Comparison of ENCODE assay signal across 12 mouse cellular contexts in genomic region chr11:63124316-63124715, GRCm38 (mm10). TPM values are rescaled to one million over a fixed set of nuclear protein-coding genes. Genes with fewer than 3 reads are reported as not detected.
DNase-seq lines count a peak whose midpoint lies in the region; ATAC-seq and TF ChIP-seq lines count a peak whose summit lies in the region.
"Had no signal": no experiment of that assay in that cellular context is flagged by ENCODE, and none has a peak within 500 bp of the region (broad histone marks: within the 10 kb centered on the region; RNA-seq: fewer than 3 reads in every experiment).

No protein-coding gene starts in this region.

- no peak overlapping the region for H3K4me2 ChIP-seq in intestine, postnatal 0 days (replicated peaks; ENCODE audit: low read depth)
- no peak overlapping the region for H3K4me2 ChIP-seq in intestine, embryonic 15.5 days (replicated peaks)
- H3K4me2 ChIP-seq in midbrain, postnatal 0 days (ENCODE audit: low read depth, low read length, poor library complexity, severe bottlenecking): no peak overlapping the region
- H3K4me2 ChIP-seq in midbrain, embryonic 14.5 days (ENCODE audit: low read length): no peak overlapping the region
- H3K4me2 ChIP-seq: heart, embryonic 15.5 days had no signal

- no peaks in the 10 kb centered on the region for H3K27me3 ChIP-seq in intestine, postnatal 0 days (replicated peaks; ENCODE audit: control insufficient read depth, insufficient read depth, low read length)
- H3K27me3 ChIP-seq in intestine, embryonic 15.5 days (replicated peaks): no peaks in the 10 kb centered on the region
- peaks cover 3% of the 10 kb centered on the region; the same call in 1 of the 2 replicates for H3K27me3 ChIP-seq in midbrain, postnatal 0 days (ENCODE audit: insufficient read depth, low read length)
- H3K27me3 ChIP-seq in midbrain, embryonic 14.5 days (ENCODE audit: control insufficient read depth, insufficient read depth, low read length): no peaks in the 10 kb centered on the region
- H3K27me3 ChIP-seq: heart, embryonic 15.5 days had no signal

- no peak for ATAC-seq in intestine, postnatal 0 days
- ATAC-seq in intestine, embryonic 15.5 days: no peak
- ATAC-seq in midbrain, postnatal 0 days (ENCODE audit: low FRiP score): no peak
- no peak for ATAC-seq in midbrain, embryonic 14.5 days (ENCODE audit: low FRiP score, low TSS enrichment)

- no peak overlapping the region for H3K9ac ChIP-seq in intestine, postnatal 0 days (ENCODE audit: low read depth, low read length)
- H3K9ac ChIP-seq in intestine, embryonic 15.5 days: no peak overlapping the region
- H3K9ac ChIP-seq in midbrain, postnatal 0 days (replicated peaks; ENCODE audit: low read length, poor library complexity, severe bottlenecking): no peak overlapping the region
- no peak overlapping the region for H3K9ac ChIP-seq in midbrain, embryonic 14.5 days (replicated peaks; ENCODE audit: low read length)
- H3K9ac ChIP-seq: heart, embryonic 15.5 days had no signal

- TF ChIP-seq CTCF in intestine, postnatal 0 days (IDR thresholded peaks at IDR 0.05; ENCODE audit: low read depth): peak; percentile 65
- 0 out of 2 replicates have a peak, but pooled peaks have one; percentile 32 for TF ChIP-seq CTCF in midbrain, postnatal 0 days (IDR thresholded peaks at IDR 0.05)

- H3K4me3 ChIP-seq in intestine, postnatal 0 days (ENCODE audit: low read depth, low read length): no peak overlapping the region
- H3K4me3 ChIP-seq in intestine, embryonic 15.5 days (replicated peaks): no peak overlapping the region
- H3K4me3 ChIP-seq in midbrain, postnatal 0 days (ENCODE audit: low read depth, low read length): no peak overlapping the region
- no peak overlapping the region for H3K4me3 ChIP-seq in midbrain, embryonic 14.5 days (replicated peaks; ENCODE audit: low read depth, low read length)
- H3K4me3 ChIP-seq: heart, embryonic 15.5 days had no signal

- DNase-seq in midbrain, postnatal 0 days (ENCODE audit: low spot score): no peak
- DNase-seq in midbrain, embryonic 14.5 days: no peak
- DNase-seq in ZHBTc4 (ENCODE audit: low read depth, low spot score): peak; percentile 73
- DNase-seq in mesoderm, embryonic 11.5 days (ENCODE audit: low read depth, low spot score): peak; percentile 37
- no peak for DNase-seq in frontal cortex, adult 2 months (ENCODE audit: extremely low spot score in 1 of 2, low spot score in 1 of 2)
- DNase-seq in MN1 (ENCODE audit: low spot score): no peak
- DNase-seq: adrenal gland, postnatal 36 days; cerebellum, adult 18-20 months had no signal

- no peak overlapping the region for H3K27ac ChIP-seq in intestine, postnatal 0 days (ENCODE audit: low read depth, low read length)
- no peak overlapping the region for H3K27ac ChIP-seq in intestine, embryonic 15.5 days
- H3K27ac ChIP-seq in midbrain, postnatal 0 days (ENCODE audit: low read depth, low read length): no peak overlapping the region
- H3K27ac ChIP-seq in midbrain, embryonic 14.5 days (replicated peaks; ENCODE audit: low read depth, low read length): no peak overlapping the region
- H3K27ac ChIP-seq: heart, embryonic 15.5 days had no signal

- H3K36me3 ChIP-seq in intestine, postnatal 0 days (ENCODE audit: control insufficient read depth, insufficient read depth): no peaks in the 10 kb centered on the region
- H3K36me3 ChIP-seq in intestine, embryonic 15.5 days: no peaks in the 10 kb centered on the region
- no peaks in the 10 kb centered on the region for H3K36me3 ChIP-seq in midbrain, postnatal 0 days (ENCODE audit: insufficient read depth, low read length)
- H3K36me3 ChIP-seq in midbrain, embryonic 14.5 days (ENCODE audit: control insufficient read depth, insufficient read depth, low read length): no peaks in the 10 kb centered on the region
- H3K36me3 ChIP-seq: heart, embryonic 15.5 days had no signal

- no peaks in the 10 kb centered on the region for H3K4me1 ChIP-seq in intestine, postnatal 0 days (replicated peaks; ENCODE audit: control insufficient read depth, insufficient read depth, low read length)
- peaks cover 3% of the 10 kb centered on the region; the same call in 1 of the 2 replicates for H3K4me1 ChIP-seq in intestine, embryonic 15.5 days (replicated peaks)
- H3K4me1 ChIP-seq in midbrain, postnatal 0 days (ENCODE audit: insufficient read depth, low read length): no peaks in the 10 kb centered on the region
- H3K4me1 ChIP-seq in midbrain, embryonic 14.5 days (ENCODE audit: control insufficient read depth, insufficient read depth, low read length): no peaks in the 10 kb centered on the region

- no peaks in the 10 kb centered on the region for H3K9me3 ChIP-seq in intestine, postnatal 0 days (ENCODE audit: control insufficient read depth)
- H3K9me3 ChIP-seq in intestine, embryonic 15.5 days: no peaks in the 10 kb centered on the region
- H3K9me3 ChIP-seq in midbrain, postnatal 0 days (ENCODE audit: low read length): no peaks in the 10 kb centered on the region
- H3K9me3 ChIP-seq in midbrain, embryonic 14.5 days (ENCODE audit: control insufficient read depth, low read length): no peaks in the 10 kb centered on the region
- H3K9me3 ChIP-seq: heart, embryonic 15.5 days had no signal

- WGBS in intestine, postnatal 0 days: 17% methylated on average over 4 of the region's 4 CpGs
- WGBS in intestine, embryonic 15.5 days: 24% methylated on average over 4 of the region's 4 CpGs
- 20% methylated on average over 4 of the region's 4 CpGs for WGBS in midbrain, postnatal 0 days
- WGBS in midbrain, embryonic 14.5 days: 5% methylated on average over 4 of the region's 4 CpGs

RNA-seq across cellular contexts. Expression of gene Pmp22, which starts 4.5 kb away (rescaled TPM):
- polyA plus RNA-seq in intestine, postnatal 0 days (2015; fragmentation: Nextera tagmentation; extraction: Ambion mirVana): 49.1 and 54.0 TPM in 2 replicates
- 111 and 115 TPM in 2 replicates for polyA plus RNA-seq in intestine, embryonic 15.5 days (2015; fragmentation: Nextera tagmentation; extraction: Ambion mirVana)
- total RNA-seq in midbrain, postnatal 0 days (2014; rRNA removed): 39.1 and 40.1 TPM in 2 replicates
- polyA plus RNA-seq in midbrain, postnatal 0 days (2015; fragmentation: Nextera tagmentation; extraction: Ambion mirVana): 29.8 and 31.6 TPM in 2 replicates
- 15.7 and 26.4 TPM in 2 replicates for polyA plus RNA-seq in midbrain, embryonic 14.5 days (2014; fragmentation: Nextera tagmentation; extraction: Ambion mirVana)
- polyA plus RNA-seq in frontal cortex, adult 2 months (2012; rRNA removed): 23.9 and 24.0 TPM in 2 replicates
- total RNA-seq: megakaryocyte progenitor cell, adult 5-6 weeks had no signal

Comparison
In these comparisons a context has a peak if more than half of its experiments do, and no peak if none do; other contexts are left out.
1. DNase-seq: peak in ZHBTc4 (single experiment) and mesoderm, embryonic 11.5 days (single experiment); none in midbrain, postnatal 0 days (single experiment), midbrain, embryonic 14.5 days (single experiment), frontal cortex, adult 2 months (0 of 2) and MN1 (single experiment).